Mouse (Mus musculus) c-Kit-positive CD71-negative TER-119-negative erythroid progenitor cells, embryonic 14.5 days (primary cell): Measurements from ENCODE around the gene Rps6ka5.
A peak's percentile ranks its signal among the peaks of the same experiment; 100 is the strongest.

Experiments used
- DNase-seq: peaks from one replicate; pipeline ENCODE4 v3.0.0-alpha.2; 2013; ENCODE audit warnings: low read depth

Gene Rps6ka5

GRCm38 (mm10) chr12:100529651-100530050, 197.1 kb downstream of the Rps6ka5 start:
- DNase-seq: no peak

- no peak for DNase-seq
These were observed 197.6 kb downstream of the Rps6ka5 start for GRCm38 (mm10) chr12:100529172-100529571.

GRCm38 (mm10) chr12:100528246-100528645, 198.5 kb downstream of the Rps6ka5 start:
- no peak for DNase-seq

- DNase-seq: peak; percentile 67
These were observed 199.0 kb downstream of the Rps6ka5 start for GRCm38 (mm10) chr12:100527753-100528152.

DNA sequence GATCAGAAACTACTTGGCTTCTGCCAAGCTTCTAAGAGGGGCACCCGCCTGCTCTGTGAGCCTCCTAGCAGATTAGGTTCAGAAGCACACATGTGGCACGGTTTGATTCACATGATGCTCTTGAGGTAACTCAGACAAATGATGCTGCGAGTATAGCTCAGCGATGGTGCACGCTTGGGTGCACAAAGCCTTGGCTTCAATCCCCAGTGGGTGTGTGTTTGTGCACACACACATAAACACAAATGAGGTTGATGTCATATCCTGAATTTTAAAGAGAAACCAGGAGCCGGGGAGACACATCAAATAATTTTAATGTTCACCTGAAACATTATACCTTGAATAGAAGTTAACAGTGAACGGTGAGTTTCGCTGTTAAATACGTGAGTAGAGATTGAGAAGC, 199.5 kb downstream of the Rps6ka5 start:
- DNase-seq: no peak

- DNase-seq: no peak
These were observed 200.8 kb downstream of the Rps6ka5 start for GRCm38 (mm10) chr12:100525939-100526338.

GRCm38 (mm10) chr12:100520794-100521186, 206.0 kb downstream of the Rps6ka5 start, which contains the start of gene Ttc7b:
Ttc7b (minus strand) TSS chr12:100520826.
- no peak for DNase-seq

- DNase-seq: no peak
These were observed 206.5 kb downstream of the Rps6ka5 start for GRCm38 (mm10) chr12:100520077-100520793.

GRCm38 (mm10) chr12:100519684-100520076, 207.1 kb downstream of the Rps6ka5 start:
- no peak for DNase-seq

DNA sequence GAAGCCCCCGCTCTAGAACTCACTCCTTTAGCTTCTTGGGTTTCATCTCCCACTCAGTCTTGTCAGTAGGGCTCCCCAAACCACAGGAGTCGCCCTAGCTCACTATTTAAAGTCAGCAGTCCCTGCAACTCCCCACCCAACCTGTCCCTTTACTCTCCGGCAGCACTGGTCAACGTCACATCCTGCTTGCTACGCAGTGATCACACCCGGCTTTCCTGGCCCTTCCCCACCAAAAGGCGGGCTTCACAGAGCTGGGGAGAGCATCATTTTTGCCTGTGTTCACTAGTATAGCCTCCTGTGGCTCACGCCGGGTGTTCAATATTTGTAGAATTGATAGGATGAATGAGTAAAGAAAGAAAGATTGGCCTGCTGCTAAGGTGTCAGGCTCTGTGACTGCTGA, 209.4 kb downstream of the Rps6ka5 start:
- DNase-seq: no peak

DNA sequence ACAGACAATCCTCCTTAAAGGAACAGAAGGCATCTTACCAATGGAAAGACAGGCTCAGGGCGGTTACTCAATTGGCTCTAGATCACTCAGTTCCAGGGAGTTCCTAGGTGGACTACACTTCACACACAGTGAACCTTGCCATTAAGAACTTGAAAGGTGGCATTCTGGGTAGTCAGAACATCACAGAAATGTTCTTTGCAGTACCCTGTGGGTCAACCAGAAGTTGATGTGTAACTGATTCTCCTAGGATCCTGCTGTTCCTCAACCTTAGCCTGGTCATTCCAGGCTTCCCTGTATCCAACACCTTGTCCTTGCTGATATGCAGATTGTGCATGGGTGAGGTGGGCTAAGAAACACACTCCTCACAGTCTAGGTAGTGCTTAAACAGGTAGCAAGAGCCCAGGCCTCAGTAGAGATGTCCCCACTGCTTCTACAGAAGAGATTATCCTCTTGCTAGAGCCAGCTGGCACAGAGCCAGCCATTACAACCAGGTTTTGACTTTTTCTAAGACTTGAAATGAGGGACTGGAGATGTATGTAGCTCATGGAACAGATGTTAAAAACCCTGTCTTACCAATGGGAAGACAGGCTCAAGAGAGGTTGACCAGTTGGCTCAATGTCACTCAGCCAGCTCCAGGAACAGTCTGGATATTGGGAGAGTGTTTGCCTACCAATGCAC, 210.5 kb downstream of the Rps6ka5 start:
- DNase-seq: no peak

GRCm38 (mm10) chr12:100515493-100515892, 211.3 kb downstream of the Rps6ka5 start:
- DNase-seq: no peak

DNA sequence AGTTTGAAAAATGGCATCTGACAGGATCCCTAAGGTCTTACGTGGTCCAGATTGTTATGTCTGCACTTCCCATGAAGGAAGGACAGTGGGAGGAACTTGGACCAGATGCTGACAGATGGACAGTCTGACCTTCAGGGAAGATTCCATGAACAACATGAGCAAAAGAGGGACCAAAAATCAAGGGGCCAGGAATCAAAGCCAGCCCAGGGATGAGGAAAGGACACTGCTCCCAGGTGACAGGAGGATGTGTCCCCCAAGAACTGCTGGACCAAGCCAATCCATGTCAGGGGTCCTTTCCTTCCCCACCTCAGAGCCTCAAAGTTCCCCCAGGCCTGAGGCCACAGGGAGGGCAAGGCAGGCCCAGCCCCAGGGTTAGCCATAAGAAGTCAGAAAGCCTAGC, 212.2 kb downstream of the Rps6ka5 start:
- no peak for DNase-seq

DNA sequence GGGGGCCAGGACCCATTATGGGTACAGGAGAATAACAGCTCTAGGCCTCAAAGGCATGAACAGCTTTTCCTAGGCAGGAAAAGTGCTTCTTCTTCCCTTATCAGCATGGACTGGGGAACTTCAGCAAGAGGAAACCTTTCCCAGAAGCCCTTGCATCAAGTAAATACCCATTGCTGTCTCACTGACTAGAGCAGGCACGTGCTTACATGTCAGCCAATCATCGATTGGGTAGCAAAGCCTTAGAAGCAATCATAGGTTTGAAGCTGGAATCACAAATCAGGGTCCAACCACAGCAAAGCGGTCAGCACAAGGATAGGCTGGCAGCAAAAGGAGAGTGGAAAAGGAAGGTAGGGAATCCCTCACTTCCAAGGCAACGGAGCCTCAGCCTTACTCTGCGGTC, 213.7 kb downstream of the Rps6ka5 start:
- no peak for DNase-seq

DNA sequence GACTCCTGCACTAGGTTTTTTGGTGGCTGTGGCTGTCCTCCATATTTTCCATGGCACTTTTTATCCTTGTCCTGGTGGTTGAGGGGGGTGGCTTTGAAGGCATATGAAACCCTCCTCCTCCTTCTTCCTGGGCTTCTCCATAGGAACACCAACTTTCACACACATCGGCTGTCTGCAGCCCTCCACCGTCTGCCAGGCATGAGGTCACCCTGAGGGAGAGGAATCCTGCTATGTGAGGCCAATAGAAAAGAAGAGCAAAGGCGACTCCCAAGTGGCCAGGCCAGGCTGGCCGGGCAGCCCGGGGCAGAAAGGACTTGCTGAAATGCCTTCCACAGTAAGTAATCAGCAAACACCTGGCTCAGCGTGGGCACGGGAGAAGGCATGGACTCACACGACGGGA, 214.1 kb downstream of the Rps6ka5 start:
- no peak for DNase-seq

DNA sequence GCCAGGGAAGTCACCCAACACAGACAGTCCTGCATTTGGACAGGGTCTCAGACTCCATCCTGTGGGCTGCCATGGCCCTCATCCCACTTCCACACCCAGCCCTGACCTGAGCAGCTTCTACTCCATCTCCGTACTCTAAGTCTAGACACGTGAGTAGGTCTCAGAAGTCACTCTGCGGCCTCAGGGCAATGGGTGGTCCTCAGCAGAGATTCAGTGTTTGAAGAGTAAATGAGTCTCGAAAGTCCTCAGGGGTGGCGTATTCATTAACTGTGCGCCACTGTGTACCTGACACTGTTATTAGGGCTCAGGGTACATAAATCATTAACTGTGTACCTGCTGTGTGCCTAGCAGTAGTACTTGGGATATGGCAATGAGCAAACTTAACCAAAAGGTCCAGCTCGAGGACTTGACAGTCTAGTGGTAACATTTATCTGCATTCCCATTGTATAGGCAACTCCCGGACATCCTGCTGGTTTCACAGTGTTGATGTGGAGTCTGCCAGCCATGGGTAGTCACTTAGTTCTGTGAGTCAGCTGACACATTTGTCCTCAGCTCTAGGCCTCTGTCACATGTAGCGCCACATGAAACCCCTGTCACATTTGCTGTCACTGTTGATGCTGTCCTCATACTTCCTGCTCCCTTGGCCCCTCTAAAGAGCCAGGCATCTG, 217.0 kb downstream of the Rps6ka5 start:
- no peak for DNase-seq

DNA sequence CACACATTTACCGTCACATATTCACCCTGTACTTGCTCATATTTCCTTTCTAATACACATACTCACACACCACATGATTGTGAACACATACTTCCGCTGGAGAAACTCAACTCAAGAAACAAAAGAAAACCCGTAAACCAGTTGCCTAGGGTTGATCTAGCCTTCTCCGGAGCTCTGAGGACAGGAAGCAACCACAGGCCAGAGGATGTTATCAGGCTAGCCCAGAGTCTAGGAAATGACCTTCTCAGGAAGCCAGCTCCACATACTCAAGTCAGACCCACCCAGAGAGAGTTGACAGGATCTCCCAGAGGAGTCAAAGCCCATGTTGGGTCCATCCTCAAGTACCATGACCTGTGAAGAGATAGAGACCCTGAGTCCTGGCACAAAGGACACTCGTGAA, 218.1 kb downstream of the Rps6ka5 start:
- no peak for DNase-seq

DNA sequence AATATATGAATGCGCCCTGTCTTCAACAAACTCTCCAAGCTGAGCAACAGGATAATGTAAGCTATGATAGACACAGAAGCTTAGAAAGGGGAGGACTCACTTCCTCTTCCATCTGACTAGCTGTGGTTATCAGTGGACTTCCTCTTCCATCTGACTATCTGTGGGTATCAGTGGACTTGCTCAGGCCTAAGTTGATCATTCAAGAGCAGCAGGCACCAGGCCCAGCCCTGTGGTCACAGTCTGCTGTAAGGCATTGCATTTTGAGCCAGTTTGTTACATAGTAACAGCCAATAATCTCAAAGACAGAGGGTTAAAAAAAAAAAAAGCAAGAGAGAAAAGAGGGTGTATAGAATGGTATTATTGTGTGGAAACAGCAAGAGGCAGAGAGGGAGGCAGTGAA, 221.3 kb downstream of the Rps6ka5 start:
- DNase-seq: no peak

DNA sequence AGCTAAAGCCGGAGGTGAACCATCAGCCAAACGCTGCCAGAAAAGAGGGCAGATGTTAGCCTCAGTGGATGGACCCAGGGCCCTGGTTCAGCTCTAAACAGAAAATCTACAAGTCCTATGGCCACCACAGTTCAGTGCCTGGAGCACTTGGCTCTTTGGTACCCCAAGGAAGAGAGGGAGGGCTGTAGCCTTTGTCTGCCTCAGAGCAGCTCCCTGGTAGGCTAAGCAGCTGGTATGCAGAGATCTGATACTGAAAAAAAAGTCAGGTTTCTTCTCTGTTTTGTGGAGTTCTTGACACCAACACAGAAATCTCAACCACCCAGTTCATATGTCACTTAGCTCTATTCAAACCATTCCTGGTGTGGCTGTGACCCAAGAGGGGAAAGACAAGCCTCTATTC, 222.2 kb downstream of the Rps6ka5 start:
- no peak for DNase-seq

- no peak for DNase-seq
These were observed 223.1 kb downstream of the Rps6ka5 start for GRCm38 (mm10) chr12:100503659-100504058.

DNA sequence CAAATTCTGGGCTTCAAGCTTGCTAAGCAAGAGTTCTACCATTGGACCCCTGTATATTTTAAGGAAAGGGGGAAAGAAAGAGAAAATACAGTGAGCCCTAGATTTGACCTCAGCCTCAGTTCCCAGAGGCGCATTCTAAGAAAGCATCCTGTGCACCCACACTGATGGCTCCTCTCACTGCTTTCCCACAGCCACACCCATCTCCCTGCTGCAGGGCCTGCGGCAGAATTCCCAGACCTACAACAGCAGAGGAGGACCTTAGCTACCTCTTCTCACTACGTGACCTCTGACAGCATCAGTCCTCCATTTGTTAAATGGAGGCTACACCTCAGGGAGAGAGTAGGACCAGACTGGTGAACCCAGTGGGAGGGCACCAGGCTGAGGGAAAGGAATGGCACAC, 224.2 kb downstream of the Rps6ka5 start:
- DNase-seq: no peak

DNA sequence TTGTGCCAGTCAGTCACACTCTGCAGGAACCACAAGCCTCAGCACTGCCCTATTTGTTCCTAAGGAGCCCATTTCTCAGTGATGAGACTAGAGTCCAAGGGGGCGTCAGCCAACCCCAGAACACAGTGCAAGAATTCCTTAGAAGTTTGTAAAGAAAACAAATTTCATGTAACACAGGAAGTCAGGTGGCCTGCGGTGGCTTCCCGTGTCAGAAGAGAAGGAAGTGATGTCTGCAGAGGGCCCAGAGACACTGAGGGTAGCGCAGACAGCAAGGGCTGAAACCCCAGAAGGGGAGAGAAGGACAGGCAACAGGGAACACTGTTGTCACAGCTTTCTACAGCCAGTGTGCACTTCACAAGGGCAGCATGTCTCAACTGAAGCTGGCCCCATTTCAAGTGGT, 225.5 kb downstream of the Rps6ka5 start:
- DNase-seq: no peak

DNA sequence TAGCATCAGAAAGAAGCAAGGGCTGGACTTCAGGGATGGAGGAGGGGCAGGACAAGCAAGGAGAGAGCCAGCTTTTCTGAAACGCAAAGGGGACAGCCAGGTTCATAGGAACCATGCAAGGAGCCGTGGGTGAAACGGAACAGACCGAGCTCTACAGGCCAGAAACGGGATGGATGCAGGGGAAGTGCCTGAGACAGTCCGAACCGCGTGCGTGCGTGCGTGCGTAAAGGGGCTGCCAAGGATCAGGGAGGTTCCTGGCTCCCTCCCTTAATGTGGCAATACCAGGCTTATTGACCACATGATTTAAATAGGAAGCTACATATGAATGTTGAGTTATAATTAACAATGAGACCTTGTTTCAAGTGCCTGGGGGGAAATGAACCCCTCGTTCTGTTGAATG, 227.3 kb downstream of the Rps6ka5 start:
- DNase-seq: no peak
